Mouse (Mus musculus) kidney, postnatal 25 days (tissue): ENCODE measurements at regions not wholly inside any gene's neighbourhood (a gene's known extent, or its start where the extent isn't known, plus 50 kb on each side); places are given as distances from the start of the nearest gene placed in this dataset.

Experiments used
- DNase-seq, 2 experiments: peaks; one replicate each; pipeline ENCODE4 v3.0.0; 2021; ENCODE audit warnings: mixed read lengths in 2 of 2

DNA sequence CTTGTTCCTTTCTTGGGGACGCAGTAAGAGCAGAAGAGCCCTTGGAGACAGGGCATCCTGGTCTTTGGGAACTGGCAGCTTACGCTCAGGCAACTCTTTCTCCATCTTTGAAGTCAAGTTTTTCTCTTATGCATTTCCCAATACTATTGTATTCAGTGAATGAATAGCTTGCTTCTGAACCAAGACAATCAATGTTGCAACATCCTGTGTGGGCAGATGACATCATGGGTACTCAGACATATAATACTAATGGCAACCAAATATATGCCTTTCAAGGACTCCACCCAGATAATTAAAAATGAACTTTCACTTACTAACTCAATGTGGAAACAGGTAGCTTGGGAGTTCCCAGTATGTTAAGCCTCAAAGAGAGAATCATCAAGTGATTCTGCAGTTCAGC is 104.6 kb downstream of the Ngf start:
- DNase-seq: no peak

DNA sequence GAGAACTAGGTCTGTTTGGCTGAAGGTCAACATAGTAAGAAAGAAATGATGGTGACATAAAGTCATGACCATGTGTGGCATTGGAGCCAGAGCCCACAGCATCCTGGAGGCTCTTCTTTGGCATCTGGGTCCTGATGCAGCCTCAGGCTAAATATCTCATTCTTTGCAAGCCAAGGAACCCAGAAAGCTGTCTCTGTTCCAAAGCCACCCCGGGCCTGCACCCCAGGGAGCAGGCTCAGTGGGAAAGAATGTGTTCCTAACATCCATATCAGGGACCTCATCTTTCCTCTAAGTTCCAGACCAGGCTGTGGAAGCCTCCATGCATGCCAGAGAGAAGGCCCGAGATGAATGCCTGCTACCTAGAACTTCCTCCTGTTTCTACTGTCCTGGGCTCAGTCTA is 107.2 kb downstream of the Ngf start:
- DNase-seq: no peak

DNA sequence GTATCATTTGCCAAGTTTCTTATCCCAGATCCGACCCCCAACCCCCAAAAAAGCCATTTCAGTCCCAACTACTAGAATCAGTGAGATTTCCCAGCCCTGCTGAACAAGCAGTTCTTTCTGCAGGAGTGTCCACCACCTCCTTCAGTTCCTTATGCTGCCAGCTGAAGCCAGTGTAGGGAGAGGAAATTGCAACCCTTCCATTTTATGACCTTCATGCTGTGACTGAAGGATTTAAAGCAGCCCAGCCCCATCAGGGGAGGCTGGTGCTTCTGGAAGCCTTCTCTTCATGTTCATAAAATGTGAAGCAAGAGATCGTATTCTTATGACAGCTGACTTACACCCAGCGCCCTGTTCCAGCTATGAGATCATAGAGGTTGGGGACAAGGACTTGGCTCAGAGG is 112.1 kb downstream of the Ngf start:
- no peak for DNase-seq

DNA sequence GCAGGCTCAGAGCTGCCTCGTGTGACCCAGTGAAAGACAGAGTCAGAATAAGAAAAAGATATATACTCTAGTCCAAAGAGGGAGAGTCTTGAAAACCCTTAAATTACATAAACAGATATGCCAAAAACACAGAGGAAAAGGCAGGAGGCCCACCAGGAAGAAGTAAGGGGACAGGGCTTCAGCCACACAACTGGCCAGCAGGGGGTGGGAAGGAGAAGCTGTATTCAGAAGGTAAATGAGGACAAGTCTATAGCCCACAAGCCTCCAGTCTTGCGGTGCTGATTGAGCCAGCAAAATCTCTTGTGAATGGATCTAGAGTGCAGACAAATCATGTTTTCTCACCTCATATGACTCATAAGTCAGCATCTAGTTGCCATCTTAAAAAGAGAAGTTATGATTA is 115.4 kb downstream of the Ngf start:
- no peak for DNase-seq

DNA sequence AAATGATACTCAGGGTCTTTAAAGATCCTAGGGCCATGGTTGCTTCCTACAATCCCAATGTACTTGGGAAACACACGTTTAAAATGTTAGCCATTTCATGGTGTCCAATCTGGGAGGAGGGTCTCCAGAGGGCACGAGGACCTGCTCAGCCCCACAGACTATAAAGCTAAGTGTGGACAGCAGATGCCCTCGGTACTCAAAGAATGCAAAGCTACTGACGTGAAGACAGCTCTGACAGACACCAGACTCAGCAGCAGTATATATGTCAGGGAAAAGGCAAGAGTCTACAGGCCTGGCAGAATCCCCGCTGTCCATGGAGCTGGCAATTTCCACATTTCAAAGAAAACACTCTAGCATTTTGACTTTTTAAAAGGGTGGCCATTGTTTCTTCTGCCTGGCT is 116.5 kb downstream of the Ngf start:
- no peak for DNase-seq

DNA sequence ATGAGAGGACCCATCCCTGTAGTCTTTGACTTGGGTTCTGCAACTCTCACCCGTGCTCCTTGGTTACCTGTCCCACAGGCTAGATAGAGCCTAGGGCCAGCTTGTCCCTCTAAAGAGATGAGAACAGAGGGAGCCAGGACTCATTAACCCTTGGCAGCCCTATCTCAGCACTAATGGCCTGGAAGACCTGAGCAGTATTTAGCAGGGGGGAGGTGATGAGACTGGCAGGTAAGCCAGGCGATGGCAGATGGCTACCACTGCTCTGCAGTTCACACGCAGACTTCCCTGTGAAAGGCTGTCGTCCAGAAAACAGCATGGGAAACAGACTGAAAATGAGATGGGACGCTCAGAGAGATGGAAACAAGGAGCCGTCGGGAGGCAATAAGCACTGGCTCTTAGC is 122.3 kb downstream of the Ngf start:
- DNase-seq: no peak

DNA sequence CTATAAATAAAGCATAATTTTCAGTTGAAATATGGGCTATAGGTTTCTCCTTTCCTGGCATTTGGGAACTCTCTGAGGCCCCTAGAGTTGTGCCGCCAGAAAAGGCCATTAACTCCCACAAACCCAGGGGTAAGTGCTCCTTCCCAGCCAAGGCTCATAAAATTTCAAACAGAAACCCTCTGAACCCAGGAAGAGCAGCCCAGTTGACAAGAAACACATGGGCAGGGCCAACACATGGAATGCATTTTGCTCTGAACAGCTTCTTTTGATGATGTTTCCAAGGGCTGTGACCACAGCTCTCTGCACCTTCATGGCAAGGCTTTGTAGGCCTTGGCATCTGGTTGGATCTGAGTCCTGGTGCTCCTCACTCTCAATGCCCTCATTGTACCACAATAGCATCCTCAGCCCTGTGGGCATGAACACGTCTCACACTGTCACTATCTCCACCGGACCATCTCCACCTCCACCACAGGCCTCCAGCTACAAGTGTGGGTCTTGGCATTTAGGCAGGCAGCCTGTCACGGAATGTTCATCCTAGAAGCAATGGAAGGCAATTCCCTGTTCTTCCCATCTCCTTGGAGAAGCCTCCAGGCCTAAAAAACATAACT is 127.3 kb downstream of the Ngf start:
- no peak for DNase-seq

DNA sequence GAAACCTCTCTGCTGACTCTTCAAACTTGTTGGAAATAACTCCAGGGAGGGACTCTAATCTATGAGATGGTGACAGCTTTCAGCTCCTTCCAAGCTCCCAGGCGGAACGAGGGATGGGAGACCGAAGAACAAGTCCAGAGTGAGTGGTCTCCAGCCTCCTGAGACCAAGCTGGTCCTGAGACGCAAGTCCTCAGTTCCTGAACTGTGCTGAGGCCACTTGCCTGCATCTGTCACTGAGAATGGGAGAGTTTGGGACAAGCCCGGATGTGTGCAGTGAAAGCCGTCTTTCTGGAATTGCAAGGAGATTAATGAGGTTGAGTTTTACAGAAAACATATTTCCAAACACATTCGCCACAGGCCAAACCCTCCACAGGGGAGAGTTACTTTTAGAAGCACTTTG is 129.3 kb downstream of the Ngf start:
- DNase-seq: no peak

DNA sequence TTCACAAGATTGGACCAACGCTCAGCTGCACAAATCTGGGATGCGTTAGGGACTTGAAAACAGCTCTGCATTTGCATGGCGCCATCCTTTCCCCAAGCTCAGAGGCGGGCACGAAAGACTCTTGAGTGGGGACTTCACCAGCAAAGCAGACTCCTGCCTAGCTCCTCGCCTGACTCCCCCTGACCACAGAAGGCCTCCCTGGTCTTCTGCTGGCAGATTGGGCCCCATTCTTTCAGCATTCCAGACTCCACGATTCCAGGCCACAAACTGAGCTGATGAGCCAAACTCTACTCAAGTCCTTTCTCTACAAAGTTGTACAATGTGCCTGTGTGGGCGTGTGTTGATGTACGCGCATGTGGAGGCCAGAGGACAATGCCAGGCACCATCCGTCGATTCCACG is 131.6 kb upstream of the Tspan2 start:
- no peak for DNase-seq

DNA sequence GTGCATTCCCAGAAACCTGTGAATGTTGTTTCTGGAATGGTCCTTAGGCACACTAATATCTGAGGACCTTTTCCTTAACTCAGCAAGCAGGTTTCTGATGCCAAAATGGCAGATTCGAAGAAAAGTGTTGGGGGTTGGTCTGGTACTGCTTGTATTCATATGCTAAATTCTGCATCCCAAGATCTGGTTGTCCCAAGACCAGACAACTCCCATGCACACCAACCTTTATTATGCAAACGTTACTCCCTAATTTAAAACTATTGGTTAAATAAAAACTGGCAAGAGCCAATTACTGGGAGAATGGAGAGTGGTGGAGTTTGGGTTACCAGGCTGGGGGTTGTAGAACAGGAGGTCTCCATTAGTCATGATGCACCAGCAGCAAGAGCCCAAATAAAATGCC is 129.0 kb upstream of the Tspan2 start:
- no peak for DNase-seq

DNA sequence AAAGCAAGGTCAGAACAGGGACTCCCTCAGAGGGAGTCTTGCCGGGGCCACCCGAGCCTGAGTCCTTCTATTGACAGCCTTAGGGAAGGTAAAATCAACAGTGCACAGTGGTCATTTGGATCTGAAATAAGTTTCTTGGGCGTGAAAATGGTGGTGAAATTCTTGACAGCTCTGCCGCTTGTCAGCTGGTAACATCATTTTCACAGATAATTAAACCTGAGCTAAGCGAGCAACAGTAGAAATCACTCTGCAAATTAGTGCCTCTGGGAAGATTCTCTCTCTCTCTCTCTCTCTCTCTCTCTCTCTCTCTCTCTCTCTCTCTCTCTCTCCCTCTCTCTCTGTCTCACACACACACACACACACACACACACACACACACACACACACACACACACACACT is 123.4 kb upstream of the Tspan2 start:
- no peak for DNase-seq

DNA sequence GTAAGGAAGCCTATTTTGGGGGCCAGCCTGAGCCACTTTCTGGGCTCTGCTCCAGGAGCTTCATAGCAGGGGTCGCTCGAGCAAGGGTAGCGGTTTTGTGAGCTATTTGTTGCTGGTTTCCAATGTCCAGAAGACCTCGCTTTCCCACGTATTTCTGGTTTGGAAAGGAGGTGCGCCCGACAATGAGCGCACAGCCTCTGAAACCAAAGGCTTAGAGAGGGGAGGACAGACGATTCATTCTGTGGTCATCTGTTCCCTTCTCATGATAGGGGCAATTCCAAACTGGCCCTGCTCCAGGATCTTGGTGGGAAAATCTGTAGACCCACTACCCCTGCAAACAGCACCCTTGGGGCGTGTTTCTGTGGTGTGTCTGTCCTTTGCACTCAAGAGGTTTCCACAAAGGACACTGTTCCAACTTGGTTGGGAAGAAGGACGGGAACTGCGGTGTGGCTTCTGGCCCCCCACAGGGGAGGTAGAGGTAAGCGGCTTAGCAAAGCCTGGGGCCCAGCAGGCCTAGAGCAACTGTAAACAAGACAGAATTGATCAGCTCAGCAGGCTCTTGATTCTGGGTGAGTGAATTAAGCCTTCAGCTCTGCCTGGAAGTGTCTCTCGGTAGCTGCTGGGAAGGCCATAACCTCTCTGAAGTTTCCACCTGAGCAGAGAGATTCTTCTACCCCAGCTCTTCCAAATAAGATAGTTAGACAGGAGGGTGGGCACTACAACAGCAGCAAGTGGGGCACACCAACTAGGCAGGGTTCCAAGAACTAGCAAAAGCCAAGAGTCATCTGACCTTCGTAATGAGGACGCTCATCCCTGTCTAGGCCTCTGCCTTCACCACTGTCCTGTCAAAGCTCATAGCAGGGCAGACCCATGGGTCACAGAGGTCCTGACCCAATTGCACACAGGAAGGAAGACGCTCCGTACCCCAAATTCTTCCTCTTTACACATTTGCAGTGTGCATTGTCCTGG is 122.6 kb upstream of the Tspan2 start:
- DNase-seq: no peak

DNA sequence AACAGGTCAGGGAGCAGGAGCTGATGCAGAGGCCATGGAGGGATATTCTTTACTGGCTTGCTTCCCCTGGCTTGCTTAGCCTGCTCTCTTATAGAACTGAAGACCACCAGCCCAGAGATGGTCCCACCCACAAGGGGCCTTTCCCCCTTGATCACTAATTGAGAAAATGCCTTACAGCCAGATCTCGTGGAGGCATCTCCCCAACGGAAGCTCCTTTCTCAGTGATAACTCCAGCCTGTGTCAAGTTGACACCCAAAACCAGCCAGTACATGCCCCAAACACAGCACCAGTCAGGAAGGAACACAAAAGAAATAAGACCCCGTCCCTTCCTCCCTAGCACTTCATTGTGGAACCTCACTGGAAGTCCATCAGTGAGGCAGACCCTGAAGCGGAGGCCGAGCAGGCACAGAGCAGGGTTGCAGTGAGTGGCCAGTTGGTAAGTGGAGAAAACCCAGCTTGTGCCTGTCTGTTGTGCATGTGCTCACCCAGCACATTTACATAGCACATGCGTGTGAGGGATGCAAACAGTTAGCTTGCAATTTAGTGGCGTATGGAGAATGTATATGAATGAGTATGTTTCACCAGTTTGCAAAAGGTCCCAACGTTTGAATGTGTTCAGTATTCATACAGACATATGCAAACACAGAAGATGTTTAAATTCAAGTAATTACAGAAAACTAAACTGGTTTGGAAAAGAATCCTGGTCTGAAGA is 114.5 kb upstream of the Tspan2 start:
- no peak for DNase-seq

DNA sequence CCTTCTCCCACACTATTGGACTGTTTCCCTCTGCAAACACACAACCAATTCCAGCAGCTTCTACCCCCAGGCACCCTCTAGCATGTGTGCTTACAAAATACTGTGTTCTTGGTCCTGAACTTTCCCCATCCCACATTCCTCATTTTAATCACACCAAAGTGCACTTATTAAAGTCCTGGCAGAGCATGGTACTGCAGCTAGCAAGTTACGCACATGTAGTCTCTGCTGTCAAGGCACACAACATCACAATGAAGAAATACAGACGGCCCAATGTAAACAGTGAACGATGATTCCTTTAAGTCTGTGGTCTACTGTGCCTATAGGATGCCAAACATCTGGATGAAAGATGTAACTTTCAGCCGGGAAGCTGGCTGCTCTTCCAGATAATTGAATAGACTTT is 98.3 kb upstream of the Tspan2 start:
- DNase-seq: no peak

DNA sequence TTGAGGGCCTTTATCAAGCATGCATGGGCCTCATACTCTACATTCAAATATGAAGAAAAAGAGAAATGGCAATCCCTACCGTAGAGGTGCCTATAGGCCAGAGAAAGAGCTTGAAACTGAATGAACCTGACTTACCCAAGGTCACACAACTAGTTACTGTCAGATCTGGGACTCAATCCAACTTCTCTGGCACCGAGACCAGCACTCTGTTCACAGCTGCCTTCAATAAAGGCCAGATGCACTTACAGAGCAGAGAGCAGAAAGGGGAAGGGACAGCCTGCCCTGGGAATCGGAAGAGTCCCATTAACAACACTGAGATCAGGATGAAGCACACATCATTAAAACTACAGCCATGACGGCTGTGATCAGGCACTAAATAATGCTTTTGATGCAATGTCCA is 97.7 kb upstream of the Tspan2 start:
- no peak for DNase-seq

DNA sequence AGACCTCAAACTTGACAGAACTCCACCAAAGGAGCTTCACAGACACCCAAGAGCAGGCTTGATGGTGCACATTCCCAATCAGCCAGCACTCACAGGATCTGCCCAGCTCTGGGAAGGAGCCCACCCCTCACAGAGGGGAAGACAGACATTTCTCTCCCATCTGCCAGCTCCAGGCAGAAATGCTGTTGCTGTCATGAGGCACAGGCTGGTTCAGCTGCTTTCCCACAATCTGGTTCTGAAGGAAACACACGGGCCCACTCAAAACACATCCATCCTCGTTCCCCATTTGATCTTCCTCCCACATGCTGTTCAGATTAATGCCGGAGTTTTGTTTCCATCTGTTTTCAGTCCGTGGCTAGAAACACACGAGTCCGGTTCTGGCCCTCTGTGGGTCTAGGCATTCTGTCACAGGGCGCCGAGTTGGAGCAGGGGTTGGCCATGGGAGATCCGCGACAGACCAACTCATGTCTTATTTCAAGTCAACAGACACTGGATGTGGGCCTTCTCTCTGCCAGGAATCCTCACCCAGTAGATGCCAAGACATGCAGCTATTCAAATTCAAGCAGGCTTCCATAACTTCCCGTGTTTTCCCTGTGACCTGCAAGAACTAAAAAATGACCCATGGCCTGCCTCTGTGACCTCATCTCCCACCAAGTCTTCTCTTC is 89.9 kb upstream of the Tspan2 start:
- no peak for DNase-seq

DNA sequence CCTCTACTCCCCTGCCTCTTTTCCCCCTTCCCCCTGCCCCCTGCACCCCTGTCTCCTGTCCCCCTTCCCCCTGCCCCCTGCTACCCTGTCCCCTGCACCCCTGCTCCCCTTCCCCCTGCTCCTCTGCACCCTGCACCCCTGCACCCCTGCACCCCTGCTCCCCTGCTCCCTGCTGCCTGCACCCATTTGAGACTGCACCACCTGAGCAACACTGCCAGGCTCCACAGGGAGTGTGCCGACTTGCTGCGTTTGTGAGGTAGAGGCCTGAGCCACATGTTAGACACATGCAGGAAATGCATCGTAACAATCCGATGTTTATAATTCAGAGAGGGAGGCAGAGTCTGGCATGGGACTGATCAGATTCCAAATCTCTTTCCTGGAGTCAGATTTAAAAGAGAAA is 85.9 kb upstream of the Tspan2 start:
- DNase-seq: no peak

DNA sequence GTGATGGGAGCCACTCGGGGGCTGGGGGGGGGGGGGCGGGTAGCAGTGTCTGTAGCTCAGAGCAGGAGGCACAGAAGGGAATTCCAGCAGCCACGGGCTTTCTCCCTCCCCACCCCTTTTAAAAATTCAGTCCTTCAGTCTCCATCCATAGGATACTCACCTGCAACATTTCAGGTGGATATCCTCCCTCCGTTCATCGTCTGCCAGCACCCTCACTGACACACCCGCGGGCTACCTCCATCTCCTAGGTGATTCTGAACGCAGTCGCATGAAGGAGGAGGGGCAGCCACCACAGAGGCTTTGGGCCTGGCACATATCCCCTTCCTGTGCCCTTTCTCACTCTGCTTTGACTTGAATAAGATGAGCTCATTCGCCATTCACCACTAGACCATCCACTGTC is 79.4 kb upstream of the Tspan2 start:
- no peak for DNase-seq

DNA sequence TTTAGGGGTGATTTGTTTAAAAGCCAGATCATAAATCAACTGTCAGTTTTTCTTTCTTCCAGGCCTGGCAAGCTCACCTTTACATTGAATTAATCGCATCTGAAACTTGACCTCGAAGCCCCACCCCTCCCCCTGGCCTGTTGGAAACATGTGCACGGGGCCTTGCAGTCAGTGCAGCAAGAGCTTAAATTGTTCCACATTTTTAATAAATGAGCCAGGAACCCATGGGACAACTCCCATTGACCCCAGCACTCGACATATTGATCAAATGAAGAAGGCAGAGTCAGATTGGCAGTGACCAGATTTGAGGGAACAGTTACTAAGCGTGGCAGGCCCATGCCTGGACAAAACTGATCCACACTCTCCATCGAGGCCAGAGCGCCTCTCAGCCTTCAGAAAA is 77.2 kb upstream of the Tspan2 start:
- DNase-seq: no peak

DNA sequence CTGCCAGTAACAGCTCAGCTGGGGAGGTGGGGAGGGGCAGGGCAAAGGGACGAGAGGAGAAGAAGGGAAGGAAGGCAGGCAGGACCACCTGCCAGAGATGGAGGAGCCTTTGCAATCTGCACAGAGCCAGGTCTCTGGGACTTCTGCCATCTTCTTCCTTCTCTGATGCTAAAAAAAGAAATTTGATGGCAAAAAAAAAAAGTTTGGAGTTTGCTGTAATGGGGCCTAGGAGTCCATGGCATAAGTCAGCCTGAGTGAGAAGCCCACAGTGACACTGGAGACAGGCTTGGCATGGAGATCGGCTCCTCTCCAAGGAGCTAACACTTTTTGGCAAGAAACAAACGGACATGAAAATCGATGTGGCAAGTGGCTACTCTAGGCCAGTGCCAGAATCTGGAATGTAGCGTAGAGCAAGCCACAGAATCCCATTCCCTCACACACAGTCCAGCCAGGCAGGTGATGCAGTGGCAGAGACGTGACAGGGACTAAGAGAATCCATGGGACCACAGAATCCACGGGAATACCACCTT is 76.7 kb upstream of the Tspan2 start:
- no peak for DNase-seq

DNA sequence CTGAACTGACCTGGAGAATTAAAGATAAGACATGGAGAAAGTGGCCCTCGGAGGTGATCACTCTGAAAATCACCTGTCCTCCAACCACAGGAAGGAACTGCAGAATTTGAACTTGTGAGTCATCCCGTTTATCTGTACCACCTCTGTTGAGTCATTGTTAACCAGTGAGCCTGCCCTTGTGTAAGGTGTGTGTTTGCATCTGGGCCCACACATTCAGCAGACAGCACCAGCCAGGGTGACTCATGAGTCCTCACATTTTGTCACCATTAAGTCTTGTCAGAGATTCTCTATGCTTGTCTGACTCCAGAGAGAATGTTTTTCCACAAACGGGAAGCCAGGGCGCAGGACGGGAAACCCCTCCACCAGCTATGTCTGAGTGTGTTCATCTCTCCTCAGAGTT is 75.0 kb upstream of the Tspan2 start:
- DNase-seq: no peak

DNA sequence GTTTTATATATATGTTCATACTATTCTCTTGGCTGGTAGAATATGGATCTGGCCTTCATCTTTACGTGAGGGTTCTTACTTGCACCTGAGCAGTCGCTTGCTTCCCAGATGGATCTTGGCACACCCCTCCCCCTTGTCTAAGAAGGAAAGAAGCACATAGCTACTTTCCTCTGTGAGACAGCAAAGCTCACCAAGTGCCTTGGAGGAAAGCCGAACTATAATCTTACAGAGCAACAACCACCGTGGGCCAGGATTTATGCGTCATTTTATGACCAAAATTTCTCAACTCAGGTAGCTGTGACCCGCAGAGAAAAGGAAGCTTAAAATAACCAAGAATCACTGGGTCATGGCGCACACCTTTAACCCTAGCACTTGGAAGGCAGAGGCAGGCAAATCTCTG is 73.0 kb upstream of the Tspan2 start:
- DNase-seq: no peak

DNA sequence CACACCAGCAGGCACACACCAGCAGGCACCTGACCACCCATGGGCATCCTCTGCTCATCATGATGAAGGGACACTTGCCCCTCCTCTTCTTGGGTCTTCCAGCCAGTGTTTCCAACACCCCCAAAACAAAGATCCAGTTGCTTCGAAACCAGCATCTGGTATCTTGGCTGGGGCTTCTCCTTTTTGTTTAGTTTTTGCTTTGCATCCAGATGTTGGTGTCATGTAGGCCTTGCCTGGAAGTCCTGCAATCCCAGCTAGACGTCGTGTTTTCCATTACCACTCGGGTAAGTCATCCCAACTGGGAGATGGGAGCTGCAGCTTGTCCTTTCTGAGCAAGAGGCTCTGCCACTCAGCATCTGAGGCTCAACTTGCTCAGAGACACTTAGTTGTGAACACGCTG is 70.6 kb upstream of the Tspan2 start:
- no peak for DNase-seq
